Mouse (Mus musculus) embryonic facial prominence, embryonic 12.5 days (tissue): ENCODE results near the gene Cog1. TPM values are rescaled to one million over a fixed set of nuclear protein-coding genes. Genes with fewer than 3 reads are reported as not detected.

Experiments
- ATAC-seq: fragments of 200-750 bp; cut with Nextera tagmentation; 2 replicates; pipeline ENCODE4 v1.8.0; 2017; ENCODE audit not compliant: insufficient number of reproducible peaks, insufficient read depth, low FRiP score, low TSS enrichment
- H3K27ac ChIP-seq: fragments of 300-500 bp; sonication (generic); 2 replicates; pipeline ENCODE4 v1.5.1; 2016; ENCODE audit warnings: mild to moderate bottlenecking
- H3K27me3 ChIP-seq: fragments of 300-500 bp; sonication (generic); 2 replicates; pipeline ENCODE4 v1.6.1; 2016; ENCODE audit warnings: mild to moderate bottlenecking, moderate library complexity
- H3K36me3 ChIP-seq: fragments of 300-500 bp; sonication (generic); 2 replicates; pipeline ENCODE4 v1.6.1; 2016; ENCODE audit warnings: mild to moderate bottlenecking
- H3K4me1 ChIP-seq: fragments of 300-500 bp; sonication (generic); 2 replicates; pipeline ENCODE4 v1.6.1; 2016
- H3K4me2 ChIP-seq: fragments of 300-500 bp; sonication (generic); replicated peaks from 2 replicates; pipeline ENCODE4 v1.6.1; 2016; ENCODE audit warnings: mild to moderate bottlenecking, moderate library complexity
- H3K4me3 ChIP-seq: fragments of 300-500 bp; sonication (generic); 2 replicates; pipeline ENCODE4 v1.5.1; 2016; ENCODE audit warnings: mild to moderate bottlenecking
- H3K9ac ChIP-seq: fragments of 300-500 bp; sonication (generic); 2 replicates; pipeline ENCODE4 v1.6.1; 2016; ENCODE audit warnings: mild to moderate bottlenecking, moderate library complexity
- H3K9me3 ChIP-seq: fragments of 300-500 bp; sonication (generic); 2 replicates; pipeline ENCODE4 v1.6.1; 2016; ENCODE audit warnings: mild to moderate bottlenecking, moderate library complexity
- WGBS: fragments of 180-500 bp; shearing (Covaris S2); methylation state at CpG from one replicate; pipeline ENCODE4 v1.1.7; 2016; 5-methylcytosine and 5-hydroxymethylcytosine counted together
- polyA plus RNA-seq: library from polyadenylated mRNA; unstranded; fragments of >200 nt; fragmentation: Nextera tagmentation; extraction: Ambion mirVana; gene quantifications from 2 replicates; pipeline ENCODE4 v1.2.1, GENCODE M21; 2016

Gene Cog1
- polyA plus RNA-seq, 1 experiment from 2014 or later: 31.1 TPM

DNA sequence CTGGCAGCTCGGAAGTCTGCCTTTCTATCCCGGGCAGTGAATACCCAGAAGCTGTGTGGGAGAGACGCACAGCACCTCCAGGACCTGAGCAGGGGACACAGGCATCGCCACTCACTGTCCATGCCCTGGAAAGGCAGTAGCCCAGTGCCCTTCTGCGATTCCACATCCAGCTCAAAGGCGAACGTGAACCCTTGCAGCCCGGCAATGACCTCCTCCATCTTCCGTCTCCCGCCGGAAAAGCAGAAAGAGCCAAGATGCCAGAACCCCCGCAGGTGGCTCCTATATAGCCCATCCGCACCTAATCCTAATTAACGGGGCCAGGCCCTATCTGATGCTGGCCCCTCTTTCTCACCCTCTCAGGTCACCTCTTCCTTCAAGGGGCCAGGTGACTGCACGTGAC is 60.3 kb downstream of the Cog1 start:
- peaks cover 9% of the 10 kb centered on the region for H3K36me3 ChIP-seq
- WGBS: 13% methylated on average over 15 of the region's 15 CpGs
- no peak overlapping the region for H3K4me3 ChIP-seq
- peaks cover 5% of the 10 kb centered on the region for H3K27me3 ChIP-seq
- H3K27ac ChIP-seq: no peak overlapping the region
- H3K4me2 ChIP-seq: no peak overlapping the region
- H3K9me3 ChIP-seq: no peaks in the 10 kb centered on the region
- ATAC-seq: no peak
- H3K9ac ChIP-seq: no peak overlapping the region
- H3K4me1 ChIP-seq: peaks cover 21% of the 10 kb centered on the region

DNA sequence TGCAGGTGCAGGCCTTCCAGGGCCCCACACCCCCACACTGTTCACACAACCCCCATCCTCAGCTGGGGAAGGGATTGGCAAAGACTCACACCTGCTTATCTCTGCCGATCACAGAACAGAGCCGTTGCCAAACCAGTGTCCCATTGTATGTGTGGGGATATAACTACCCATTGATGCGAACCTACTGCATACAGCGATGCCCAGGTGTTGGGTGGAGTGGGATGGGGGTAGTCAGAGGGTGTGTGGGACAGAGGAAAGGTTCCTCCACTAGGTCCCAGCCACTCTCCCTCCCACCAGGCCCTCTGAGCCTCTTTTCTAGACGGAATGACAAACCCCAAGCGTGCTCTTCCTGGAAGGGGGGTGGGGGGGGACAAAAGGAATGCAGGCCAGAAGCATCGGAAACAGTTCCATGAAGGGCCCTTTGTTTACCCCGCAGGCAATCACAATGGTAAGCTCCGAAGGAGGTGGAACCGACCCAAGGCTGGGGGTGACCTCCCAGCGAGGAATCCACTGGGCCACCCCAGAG is 60.8 kb downstream of the Cog1 start, which contains the start of gene Cpsf4l:
Gene Cpsf4l (minus strand): TSS at position 287 of the 526 bp plus-strand sequence.
- Histone ChIP-seq H3K4me3 (no peak within 1 kb of the TSS), H3K36me3 (peaks cover 9% of the 10 kb centered on the region), H3K27me3 (peaks cover 5% of the 10 kb centered on the region), H3K9me3 (no peaks in the 10 kb centered on the region), H3K4me1 (peaks cover 21% of the 10 kb centered on the region), H3K27ac (peak within 1 kb of the TSS; percentile 73), H3K4me2 (peak within 1 kb of the TSS; percentile 10; the same call in 1 of the 2 replicates), H3K9ac (peak within 1 kb of the TSS; percentile 21; the same call in 1 of the 2 replicates)
- 7% methylated on average over 11 of the region's 11 CpGs for WGBS
- ATAC-seq: peak; percentile 47; the same call in 1 of the 2 replicates

DNA sequence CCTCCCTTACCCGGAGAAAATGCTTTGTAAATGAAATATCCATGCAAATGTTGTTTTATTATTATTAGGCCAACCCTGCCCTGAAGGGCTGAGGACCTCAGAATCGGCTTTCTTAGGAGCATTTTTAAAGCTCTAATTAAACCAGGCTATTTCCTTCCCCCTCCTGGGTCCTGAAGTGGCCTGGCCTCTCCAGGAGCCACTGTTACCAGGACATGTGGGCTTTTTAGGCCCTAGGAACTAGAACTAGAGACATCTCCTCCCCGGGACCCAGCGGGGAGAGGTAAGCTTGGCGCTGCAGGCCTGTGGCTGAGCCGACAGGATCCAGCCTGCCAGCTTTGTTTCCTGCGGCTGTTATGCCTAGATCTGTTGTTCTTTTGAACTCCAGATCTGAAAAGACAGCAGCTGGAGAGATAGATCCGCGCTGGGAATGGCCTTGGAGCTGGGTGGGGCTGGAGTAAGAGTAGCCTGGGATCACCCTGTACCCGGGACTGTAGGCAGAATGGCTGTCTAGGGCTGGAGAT is 61.3 kb downstream of the Cog1 start:
- 5% methylated on average over 10 of the region's 10 CpGs for WGBS
- Histone ChIP-seq H3K4me2 (peak overlapping the region; percentile 5; the same call in 1 of the 2 replicates), H3K4me1 (peaks cover 21% of the 10 kb centered on the region), H3K27me3 (peaks cover 5% of the 10 kb centered on the region), H3K36me3 (peaks cover 9% of the 10 kb centered on the region), H3K9me3 (no peaks in the 10 kb centered on the region), H3K9ac (peak overlapping the region; percentile 21; the same call in 1 of the 2 replicates), H3K4me3 (no peak overlapping the region), H3K27ac (peak overlapping the region; percentile 73)
- no peak for ATAC-seq

DNA sequence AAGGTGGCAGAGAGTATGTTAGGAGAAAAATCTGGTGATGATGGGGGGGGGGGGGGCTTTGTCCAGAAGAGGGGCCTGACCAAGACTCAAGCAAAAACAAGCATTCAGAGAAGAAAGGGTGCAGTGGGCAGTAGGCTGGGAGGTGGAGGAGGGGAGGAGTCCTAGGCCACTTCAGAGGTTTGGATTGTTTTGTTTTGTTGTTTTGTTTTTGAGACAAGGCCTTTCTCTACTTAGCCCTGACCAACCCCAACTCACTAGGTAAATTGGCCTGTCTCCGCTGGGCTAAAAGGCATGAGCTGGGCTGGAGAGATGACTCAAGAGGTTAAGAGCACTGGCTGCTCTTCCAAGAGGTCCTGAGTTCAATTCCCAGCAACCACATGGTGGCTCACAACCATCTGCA is 62.1 kb downstream of the Cog1 start:
- 62% methylated on average over 1 of the region's 1 CpGs for WGBS
- no peak overlapping the region for H3K27ac ChIP-seq
- H3K4me3 ChIP-seq: no peak overlapping the region
- peaks cover 21% of the 10 kb centered on the region for H3K4me1 ChIP-seq
- no peak overlapping the region for H3K9ac ChIP-seq
- no peak for ATAC-seq
- no peak overlapping the region for H3K4me2 ChIP-seq
- peaks cover 5% of the 10 kb centered on the region for H3K27me3 ChIP-seq
- H3K9me3 ChIP-seq: no peaks in the 10 kb centered on the region
- peaks cover 9% of the 10 kb centered on the region for H3K36me3 ChIP-seq

DNA sequence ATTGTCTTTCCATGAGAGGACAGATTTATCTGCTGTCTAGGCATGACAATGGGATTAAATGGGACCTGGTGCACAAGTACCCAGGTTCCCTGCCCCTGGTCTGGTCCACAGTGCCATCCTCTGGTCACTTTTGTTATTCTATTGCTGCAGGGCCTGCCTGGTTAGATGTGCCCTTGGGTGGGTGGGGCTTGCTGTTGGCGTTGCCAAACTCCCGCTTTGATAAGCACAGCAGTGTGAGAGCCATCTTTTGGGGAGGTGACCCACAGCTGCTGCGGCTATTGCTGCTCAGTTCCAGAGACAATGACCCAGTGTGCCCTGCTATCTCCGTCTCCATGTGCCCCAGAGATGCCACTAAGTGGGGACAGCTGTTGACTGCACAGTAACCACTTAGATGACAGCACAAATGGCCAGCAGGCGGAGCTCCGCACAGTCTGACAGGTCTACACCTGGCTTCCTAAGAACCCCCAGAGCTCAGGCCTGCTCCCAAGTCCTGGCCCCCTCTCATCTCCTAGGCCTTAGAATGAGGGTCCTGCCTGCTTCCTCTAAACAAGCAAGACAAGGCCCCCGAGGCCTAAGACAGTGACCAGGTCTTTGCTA is 66.2 kb downstream of the Cog1 start:
- Histone ChIP-seq H3K27me3 (no peaks in the 10 kb centered on the region), H3K4me1 (peaks cover 7% of the 10 kb centered on the region), H3K9me3 (no peaks in the 10 kb centered on the region), H3K4me2 (no peak overlapping the region), H3K27ac (no peak overlapping the region), H3K4me3 (no peak overlapping the region), H3K9ac (no peak overlapping the region), H3K36me3 (no peaks in the 10 kb centered on the region)
- 55% methylated on average over 7 of the region's 7 CpGs for WGBS
- ATAC-seq: no peak

- Histone ChIP-seq H3K36me3 (no peaks in the 10 kb centered on the region), H3K9ac (no peak overlapping the region), H3K27me3 (no peaks in the 10 kb centered on the region), H3K4me1 (no peaks in the 10 kb centered on the region), H3K9me3 (no peaks in the 10 kb centered on the region), H3K4me3 (no peak overlapping the region), H3K4me2 (no peak overlapping the region), H3K27ac (no peak overlapping the region)
- WGBS: 97% methylated on average over 2 of the region's 2 CpGs
- ATAC-seq: no peak
These were observed 67.2 kb downstream of the Cog1 start for GRCm38 (mm10) chr11:113716132-113716531.

Other genes starting within 250 kb of the Cog1 start
- gene Sstr2, start 29.8 kb upstream of the Cog1 start, polyA plus RNA-seq: 3.0 and 3.3 TPM in 2 replicates
- 21.4 TPM in 2 replicates for gene Slc39a11, start 910 bp downstream of the Cog1 start, polyA plus RNA-seq
- gene Fam104a, start 35.0 kb downstream of the Cog1 start, polyA plus RNA-seq: 52.6 TPM in 2 replicates
- 24.5 and 26.5 TPM in 2 replicates for gene D11Wsu47e, start 35.2 kb downstream of the Cog1 start, polyA plus RNA-seq
- 0.37 TPM in 1 of 2 replicates, not detected in the other for gene Cpsf4l, start 60.8 kb downstream of the Cog1 start, polyA plus RNA-seq
- gene Cdc42ep4, start 102.7 kb downstream of the Cog1 start, polyA plus RNA-seq: 116 and 118 TPM in 2 replicates